Mouse (Mus musculus): ENCODE results near the gene Tenm4. TPM values are rescaled to one million over a fixed set of nuclear protein-coding genes. Genes with fewer than 3 reads are reported as not detected.

Tenm4 gene
- polyA plus RNA-seq, 1 experiment from 2014 or later = 31.5 TPM

DNA sequence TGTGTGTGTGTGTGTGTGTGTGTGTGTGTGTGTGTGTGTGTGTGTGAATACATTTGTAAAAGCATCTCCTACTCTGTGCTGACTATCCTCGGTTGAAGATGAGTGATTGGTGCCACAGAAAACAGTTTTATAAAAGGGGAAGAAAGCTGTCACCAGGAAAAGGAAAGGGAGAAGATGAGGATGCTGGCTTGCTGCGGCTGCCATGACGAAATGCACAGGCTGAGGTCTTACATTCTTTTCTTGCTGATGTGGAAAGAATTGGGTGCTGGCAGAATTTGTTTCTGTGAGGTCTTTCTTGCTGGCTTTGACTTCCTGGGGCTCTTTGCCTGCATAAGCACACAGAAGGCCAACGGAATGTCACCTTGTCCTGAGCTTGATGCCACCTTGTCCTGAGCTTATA is 575.7 kb downstream of the Tenm4 start:
- DNase-seq (ENCODE audit: low spot score) = no peak
- Histone ChIP-seq H3K4me1 (peaks cover 81% of the 10 kb centered on the region), H3K27me3 (replicated peaks; ENCODE audit: low read depth, poor library complexity, severe bottlenecking) (no peaks in the 10 kb centered on the region), H3K4me3 (no peak overlapping the region), H3K36me3 (replicated peaks) (0 out of 2 replicates have a peak, but pooled peaks cover 5% of the 10 kb centered on the region), H3K27ac (replicated peaks) (peak overlapping the region; percentile 87), H3K9me3 (no peaks in the 10 kb centered on the region)
- 80% methylated on average over 4 of the region's 4 CpGs for WGBS

DNA sequence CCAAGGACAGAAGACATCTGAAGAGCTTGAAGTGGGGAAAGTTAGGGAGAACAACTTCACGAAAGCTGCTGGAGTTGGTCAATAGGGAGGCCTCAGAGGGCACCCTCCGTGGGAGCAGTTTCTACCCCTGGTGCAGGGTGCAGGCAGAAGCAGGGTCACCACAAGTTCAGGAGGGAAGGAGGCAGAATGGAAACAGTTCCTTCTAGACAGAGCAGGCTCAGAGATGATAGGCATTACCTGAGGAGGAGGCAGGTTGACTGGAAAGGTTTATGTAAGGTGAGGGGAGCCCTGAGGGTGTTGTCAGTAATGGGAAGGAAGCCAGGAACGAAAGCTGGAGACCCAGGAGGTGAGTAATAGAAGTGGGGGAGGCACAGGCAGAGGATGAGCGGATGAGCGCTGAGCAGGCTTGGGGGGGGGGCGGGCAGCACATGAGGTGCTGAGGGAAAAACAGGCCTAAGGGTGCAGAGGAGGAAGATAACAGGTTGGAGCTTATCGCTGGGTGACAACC is 577.5 kb downstream of the Tenm4 start:
- Histone ChIP-seq H3K4me1 (peaks cover 62% of the 10 kb centered on the region), H3K27me3 (replicated peaks; ENCODE audit: low read depth, poor library complexity, severe bottlenecking) (no peaks in the 10 kb centered on the region), H3K36me3 (replicated peaks) (0 out of 2 replicates have a peak, but pooled peaks cover 5% of the 10 kb centered on the region), H3K27ac (replicated peaks) (peak overlapping the region; percentile 82), H3K9me3 (no peaks in the 10 kb centered on the region), H3K4me3 (no peak overlapping the region)
- no peak for DNase-seq (ENCODE audit: low spot score)
- 66% methylated on average over 7 of the region's 7 CpGs for WGBS

- peak overlapping the region; percentile 82 for H3K27ac ChIP-seq (replicated peaks)
- peak; percentile 80 for DNase-seq (ENCODE audit: low spot score)
- H3K27me3 ChIP-seq (replicated peaks; ENCODE audit: low read depth, poor library complexity, severe bottlenecking) = no peaks in the 10 kb centered on the region
- no peaks in the 10 kb centered on the region for H3K36me3 ChIP-seq (replicated peaks)
- no peaks in the 10 kb centered on the region for H3K9me3 ChIP-seq
- peaks cover 67% of the 10 kb centered on the region for H3K4me1 ChIP-seq
- 30% methylated on average over 8 of the region's 8 CpGs for WGBS
- H3K4me3 ChIP-seq = no peak overlapping the region
These were observed 578.7 kb downstream of the Tenm4 start for GRCm38 (mm10) chr7:96749753-96750152.

- DNase-seq (ENCODE audit: low spot score) = no peak
- no peaks in the 10 kb centered on the region for H3K9me3 ChIP-seq
These were observed 580.2 kb downstream of the Tenm4 start for GRCm38 (mm10) chr7:96751236-96751635.

DNA sequence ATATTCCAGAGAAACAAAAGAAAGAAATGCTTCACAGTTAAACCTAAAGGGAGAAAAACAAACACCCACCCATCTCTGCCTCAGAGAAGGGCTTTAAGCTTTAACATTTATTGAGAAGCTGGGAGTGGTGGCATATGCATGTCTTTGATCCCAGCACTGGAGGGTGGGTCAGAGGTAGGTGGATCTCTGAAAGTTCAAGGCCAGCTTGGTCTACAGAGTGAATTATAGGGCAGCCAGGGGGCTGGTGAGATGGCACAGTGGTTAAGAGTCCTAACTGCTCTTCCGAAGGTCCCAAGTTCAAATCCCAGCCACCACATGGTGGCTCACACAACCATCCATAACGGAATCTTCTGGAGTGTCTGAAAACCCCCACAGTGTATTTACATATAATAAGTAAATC is 581.7 kb downstream of the Tenm4 start:
- WGBS = 92% methylated on average over 2 of the region's 2 CpGs
- no peaks in the 10 kb centered on the region for H3K27me3 ChIP-seq (replicated peaks; ENCODE audit: low read depth, poor library complexity, severe bottlenecking)
- H3K36me3 ChIP-seq (replicated peaks) = peaks cover 1% of the 10 kb centered on the region; the same call in 1 of the 2 replicates
- no peak for DNase-seq (ENCODE audit: low spot score)
- H3K4me3 ChIP-seq = no peak overlapping the region
- no peaks in the 10 kb centered on the region for H3K9me3 ChIP-seq
- no peak overlapping the region for H3K27ac ChIP-seq (replicated peaks)
- peaks cover 66% of the 10 kb centered on the region for H3K4me1 ChIP-seq

More at GRCm38 (mm10) chr7:96751236-96751635, 580.2 kb downstream of the Tenm4 start:
- no peaks in the 10 kb centered on the region for H3K36me3 ChIP-seq (replicated peaks)
- 93% methylated on average over 2 of the region's 2 CpGs for WGBS
- H3K4me3 ChIP-seq = no peak overlapping the region
- no peaks in the 10 kb centered on the region for H3K27me3 ChIP-seq (replicated peaks; ENCODE audit: low read depth, poor library complexity, severe bottlenecking)
- H3K27ac ChIP-seq (replicated peaks) = no peak overlapping the region
- H3K4me1 ChIP-seq = peaks cover 67% of the 10 kb centered on the region

DNA sequence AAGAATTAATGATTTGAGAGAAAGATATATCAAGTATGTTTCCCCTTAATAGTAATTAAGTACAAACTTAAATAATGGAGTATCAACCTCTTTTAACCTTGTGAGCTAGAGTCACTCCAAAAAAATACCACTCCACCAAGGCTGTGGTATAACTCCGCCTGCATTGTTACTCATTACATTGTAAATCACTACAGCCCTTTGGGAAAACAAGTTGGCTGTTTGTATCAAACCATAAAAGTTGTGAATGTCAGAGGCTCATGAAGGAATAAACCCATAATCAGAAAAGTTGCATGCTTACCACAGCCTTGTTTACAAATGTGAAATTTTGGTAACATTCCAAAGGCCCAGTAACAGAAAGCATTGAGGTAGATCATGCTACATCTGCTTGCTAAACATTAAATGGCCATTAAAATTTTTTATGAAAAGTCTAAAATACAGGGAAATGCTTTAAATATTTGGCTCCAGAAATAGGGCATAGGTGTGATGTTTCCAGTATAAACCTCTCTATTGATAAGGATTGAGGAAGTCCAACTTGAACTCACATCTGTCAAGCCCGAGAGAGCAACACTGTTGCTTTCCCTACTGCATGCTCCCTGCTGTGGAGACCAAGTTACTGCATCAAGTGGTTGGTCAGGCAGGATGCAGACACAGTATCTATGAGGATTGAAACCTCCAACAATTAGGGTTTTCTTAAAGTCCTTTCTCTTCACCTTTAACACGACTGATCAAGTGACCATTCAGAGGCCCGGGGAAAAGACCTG is 582.5 kb downstream of the Tenm4 start:
- WGBS = 49% methylated on average over 4 of the region's 4 CpGs
- no peaks in the 10 kb centered on the region for H3K27me3 ChIP-seq (replicated peaks; ENCODE audit: low read depth, poor library complexity, severe bottlenecking)
- H3K27ac ChIP-seq (replicated peaks) = no peak overlapping the region
- H3K9me3 ChIP-seq = no peaks in the 10 kb centered on the region
- DNase-seq (ENCODE audit: low spot score) = no peak
- no peak overlapping the region for H3K4me3 ChIP-seq
- H3K4me1 ChIP-seq = peaks cover 62% of the 10 kb centered on the region
- H3K36me3 ChIP-seq (replicated peaks) = peaks cover 9% of the 10 kb centered on the region

GRCm38 (mm10) chr7:96754175-96754574 is 583.1 kb downstream of the Tenm4 start:
- Histone ChIP-seq H3K27ac (replicated peaks) (peak overlapping the region; percentile 35; the same call in 1 of the 2 replicates), H3K4me1 (peaks cover 56% of the 10 kb centered on the region), H3K4me3 (no peak overlapping the region), H3K27me3 (replicated peaks; ENCODE audit: low read depth, poor library complexity, severe bottlenecking) (no peaks in the 10 kb centered on the region), H3K36me3 (replicated peaks) (peaks cover 15% of the 10 kb centered on the region), H3K9me3 (no peaks in the 10 kb centered on the region)
- WGBS = 33% methylated on average over 12 of the region's 12 CpGs
- DNase-seq (ENCODE audit: low spot score) = no peak

DNA sequence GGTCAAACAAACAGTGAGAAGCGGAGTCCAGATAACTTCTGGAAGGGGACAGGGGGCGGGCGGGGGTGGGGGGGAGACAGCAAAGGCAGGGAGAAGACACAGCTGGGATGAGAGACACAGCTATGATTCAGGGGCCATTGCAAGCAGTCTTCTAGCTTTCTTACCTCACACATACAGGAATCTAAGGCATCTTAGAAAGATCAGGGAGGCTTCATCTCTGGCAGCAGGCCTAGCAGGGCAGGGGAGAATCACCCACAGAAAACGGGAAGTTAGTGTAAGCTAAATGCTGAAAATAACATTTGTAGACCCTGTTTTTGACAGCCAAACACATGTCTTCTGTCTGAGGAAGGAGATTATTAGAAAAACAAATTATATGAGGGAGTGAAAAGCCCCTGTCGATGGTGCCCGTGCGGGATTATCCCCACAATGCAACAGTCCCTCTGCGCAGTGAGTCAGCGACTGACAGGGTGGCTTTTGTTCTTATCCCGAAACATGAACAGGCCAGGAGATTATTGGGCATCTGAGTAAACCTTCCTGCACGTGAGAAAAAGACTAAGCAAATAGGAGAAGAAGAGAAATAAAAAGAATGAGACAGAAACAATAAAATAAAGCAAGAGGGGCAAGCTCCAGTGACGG is 584.5 kb downstream of the Tenm4 start:
- whole genome bisulfite sequencing = 62% methylated on average over 12 of the region's 12 CpGs
- Histone ChIP-seq H3K27me3 (replicated peaks; ENCODE audit: low read depth, poor library complexity, severe bottlenecking) (no peaks in the 10 kb centered on the region), H3K4me1 (peaks cover 50% of the 10 kb centered on the region), H3K27ac (replicated peaks) (peak overlapping the region; percentile 60), H3K9me3 (no peaks in the 10 kb centered on the region), H3K4me3 (no peak overlapping the region), H3K36me3 (replicated peaks) (peaks cover 20% of the 10 kb centered on the region)
- no peak for DNase-seq (ENCODE audit: low spot score)

GRCm38 (mm10) chr7:96756104-96756742 is 585.2 kb downstream of the Tenm4 start:
- no peak overlapping the region for H3K4me3 ChIP-seq
- peaks cover 54% of the 10 kb centered on the region for H3K4me1 ChIP-seq
- H3K36me3 ChIP-seq (replicated peaks) = peaks cover 20% of the 10 kb centered on the region

DNA sequence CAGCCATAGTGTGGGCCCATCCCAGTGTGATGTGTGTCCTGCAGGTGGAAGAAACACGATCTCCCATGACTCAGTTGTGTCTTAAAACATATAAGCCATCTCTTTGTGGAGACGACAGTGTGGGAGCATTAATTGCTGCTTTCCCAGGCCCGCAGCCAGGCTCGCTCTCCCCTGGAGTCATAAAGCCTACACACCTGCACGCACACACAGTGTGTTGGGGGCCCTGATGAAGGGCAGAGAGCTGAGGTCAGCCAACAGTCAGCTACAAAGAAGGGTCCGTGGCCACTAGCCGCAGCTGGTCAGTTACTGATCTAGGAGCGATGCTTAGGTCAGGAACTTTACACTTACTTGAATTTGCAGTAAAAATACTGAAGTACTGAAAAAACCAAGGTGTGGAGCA is 586.0 kb downstream of the Tenm4 start:
- Histone ChIP-seq H3K9me3 (no peaks in the 10 kb centered on the region), H3K27ac (replicated peaks) (peak overlapping the region; percentile 63), H3K36me3 (replicated peaks) (peaks cover 24% of the 10 kb centered on the region), H3K27me3 (replicated peaks; ENCODE audit: low read depth, poor library complexity, severe bottlenecking) (no peaks in the 10 kb centered on the region), H3K4me1 (peaks cover 57% of the 10 kb centered on the region), H3K4me3 (no peak overlapping the region)
- DNase-seq (ENCODE audit: low spot score) = no peak
- 75% methylated on average over 8 of the region's 8 CpGs for WGBS

More at GRCm38 (mm10) chr7:96756104-96756742, 585.2 kb downstream of the Tenm4 start:
- Histone ChIP-seq H3K9me3 (no peaks in the 10 kb centered on the region), H3K27ac (replicated peaks) (peak overlapping the region; percentile 60), H3K27me3 (replicated peaks; ENCODE audit: low read depth, poor library complexity, severe bottlenecking) (no peaks in the 10 kb centered on the region)
- WGBS = 49% methylated on average over 10 of the region's 10 CpGs
- DNase-seq (ENCODE audit: low spot score) = no peak

- WGBS = 76% methylated on average over 6 of the region's 6 CpGs
- no peak for DNase-seq (ENCODE audit: low spot score)
- Histone ChIP-seq H3K27me3 (replicated peaks; ENCODE audit: low read depth, poor library complexity, severe bottlenecking) (no peaks in the 10 kb centered on the region), H3K9me3 (no peaks in the 10 kb centered on the region), H3K27ac (replicated peaks) (no peak overlapping the region), H3K4me3 (no peak overlapping the region), H3K36me3 (replicated peaks) (peaks cover 35% of the 10 kb centered on the region), H3K4me1 (peaks cover 48% of the 10 kb centered on the region)
These were observed 589.2 kb downstream of the Tenm4 start for GRCm38 (mm10) chr7:96760208-96760607.

DNA sequence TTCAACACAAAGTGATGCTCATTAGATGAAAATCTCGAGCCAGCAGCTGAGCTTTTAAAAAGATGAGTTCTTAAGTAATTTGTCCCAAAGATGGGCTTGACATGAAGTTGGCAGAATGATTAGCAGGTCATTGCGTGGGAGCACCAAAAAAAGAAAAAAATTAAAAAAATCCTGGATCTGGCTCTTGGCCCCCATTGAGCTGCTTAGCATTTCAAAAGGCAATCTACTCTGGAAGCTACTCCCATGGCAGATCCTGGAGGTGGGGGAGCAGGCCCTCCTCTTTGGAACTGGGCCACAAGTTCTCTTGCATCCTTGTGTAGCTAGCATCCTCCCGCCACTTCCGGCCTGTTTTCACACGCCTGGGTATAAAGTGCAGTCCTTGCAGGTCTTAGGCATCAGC is 590.1 kb downstream of the Tenm4 start:
- H3K4me1 ChIP-seq = peaks cover 42% of the 10 kb centered on the region

More for the DNA sequence above, 590.1 kb downstream of the Tenm4 start:
- DNase-seq (ENCODE audit: low spot score) = no peak
- WGBS = 80% methylated on average over 5 of the region's 5 CpGs
- Histone ChIP-seq H3K36me3 (replicated peaks) (peaks cover 39% of the 10 kb centered on the region), H3K4me3 (no peak overlapping the region), H3K27me3 (replicated peaks; ENCODE audit: low read depth, poor library complexity, severe bottlenecking) (no peaks in the 10 kb centered on the region), H3K9me3 (no peaks in the 10 kb centered on the region), H3K27ac (replicated peaks) (no peak overlapping the region)
